8 mouse cellular contexts compared by ENCODE assay signal in the genomic region with DNA sequence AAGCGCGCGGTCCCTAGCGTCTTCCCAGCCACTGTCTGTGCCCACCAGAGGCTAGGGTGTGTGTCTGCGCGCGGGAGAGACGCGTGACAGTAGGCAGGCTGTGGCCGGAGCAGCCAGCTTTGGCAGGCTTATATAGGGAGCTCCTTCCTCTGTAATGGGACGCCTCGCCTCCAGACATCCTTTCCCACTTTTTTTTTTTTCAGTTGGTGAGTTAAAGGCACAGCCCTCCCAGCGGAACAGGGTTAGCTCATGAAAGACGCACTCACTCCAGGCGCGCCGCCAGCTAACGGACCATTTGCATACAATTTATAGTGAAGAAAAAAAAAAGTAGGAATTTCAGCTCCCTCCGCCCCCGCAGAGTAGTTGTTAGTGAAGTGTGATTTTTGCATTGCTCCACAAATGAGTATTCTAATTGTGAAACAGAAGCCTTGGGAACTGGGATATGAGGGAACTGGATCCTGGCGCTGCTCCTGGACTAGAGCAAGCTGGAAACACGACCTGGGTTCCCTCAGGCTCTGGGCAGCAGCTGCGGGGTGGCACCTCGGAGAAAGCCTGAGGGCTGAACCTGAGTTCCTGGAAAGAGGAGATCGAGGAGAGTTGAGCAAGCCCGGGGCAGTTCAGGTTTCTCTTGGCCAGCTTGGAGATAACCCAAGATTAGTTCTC. TPM values are rescaled to one million over a fixed set of nuclear protein-coding genes. Genes with fewer than 3 reads are reported as not detected.
DNase-seq lines count a peak whose midpoint lies in the region; ATAC-seq lines count a peak whose summit lies in the region.

A gene (minus strand): TSS at position 185 of the 663 bp plus-strand sequence.

- no peaks in the 10 kb centered on the region for H3K9me3 ChIP-seq in embryonic facial prominence, embryonic 12.5 days
- H3K9me3 ChIP-seq in midbrain, embryonic 11.5 days (ENCODE audit: control insufficient read depth, low read length): no peaks in the 10 kb centered on the region
- no peaks in the 10 kb centered on the region for H3K9me3 ChIP-seq in stomach, embryonic 16.5 days (replicated peaks; ENCODE audit: control insufficient read depth, low read length)

- H3K27me3 ChIP-seq in embryonic facial prominence, embryonic 12.5 days: 0 out of 2 replicates have a peak, but pooled peaks cover 9% of the 10 kb centered on the region
- H3K27me3 ChIP-seq in midbrain, embryonic 11.5 days (ENCODE audit: control insufficient read depth, insufficient read depth, low read length): peaks cover 16% of the 10 kb centered on the region
- H3K27me3 ChIP-seq in stomach, embryonic 16.5 days (ENCODE audit: control insufficient read depth, insufficient read depth, low read length): no peaks in the 10 kb centered on the region

- peak; percentile 88 for ATAC-seq in embryonic facial prominence, embryonic 12.5 days (ENCODE audit: insufficient number of reproducible peaks, insufficient read depth, low FRiP score, low TSS enrichment)
- ATAC-seq in granulocyte monocyte progenitor cell, adult 5-6 weeks (replicated peaks; ENCODE audit: poor library complexity, severe bottlenecking): peak; percentile 46; the same call in 1 of the 2 replicates
- ATAC-seq in midbrain, embryonic 11.5 days (ENCODE audit: low FRiP score): peak; percentile 68; the same call in 1 of the 2 replicates
- peak; percentile 82 for ATAC-seq in stomach, embryonic 16.5 days (ENCODE audit: insufficient read depth, low FRiP score)
- ATAC-seq in CD4-positive, CD25-positive, alpha-beta regulatory T cell, adult 4 months: no peak

- H3K4me3 ChIP-seq in embryonic facial prominence, embryonic 12.5 days: peak within 1 kb of the TSS; percentile 44
- H3K4me3 ChIP-seq in midbrain, embryonic 11.5 days (ENCODE audit: low read depth, low read length): peak within 1 kb of the TSS; percentile 14; the same call in 1 of the 2 replicates
- H3K4me3 ChIP-seq in stomach, embryonic 16.5 days (replicated peaks; ENCODE audit: low read length): peak within 1 kb of the TSS; percentile 46

- peak within 1 kb of the TSS; percentile 31; the same call in 1 of the 2 replicates for H3K9ac ChIP-seq in embryonic facial prominence, embryonic 12.5 days
- no peak within 1 kb of the TSS for H3K9ac ChIP-seq in midbrain, embryonic 11.5 days (ENCODE audit: low read length)
- H3K9ac ChIP-seq in stomach, embryonic 16.5 days (ENCODE audit: low read length): peak within 1 kb of the TSS; percentile 65

- peak within 1 kb of the TSS; percentile 37; the same call in 1 of the 2 replicates for H3K27ac ChIP-seq in embryonic facial prominence, embryonic 12.5 days
- H3K27ac ChIP-seq in midbrain, embryonic 11.5 days (ENCODE audit: low read depth, low read length): no peak within 1 kb of the TSS
- H3K27ac ChIP-seq in stomach, embryonic 16.5 days (ENCODE audit: low read length): no peak within 1 kb of the TSS

- H3K4me1 ChIP-seq in embryonic facial prominence, embryonic 12.5 days: peaks cover 30% of the 10 kb centered on the region
- no peaks in the 10 kb centered on the region; the same call in 1 of the 2 replicates for H3K4me1 ChIP-seq in midbrain, embryonic 11.5 days (ENCODE audit: control insufficient read depth, insufficient read depth, low read length)
- H3K4me1 ChIP-seq in stomach, embryonic 16.5 days (ENCODE audit: control insufficient read depth, insufficient read depth, low read length): peaks cover 8% of the 10 kb centered on the region; the same call in 1 of the 2 replicates

- no peaks in the 10 kb centered on the region for H3K36me3 ChIP-seq in embryonic facial prominence, embryonic 12.5 days
- H3K36me3 ChIP-seq in midbrain, embryonic 11.5 days (ENCODE audit: control insufficient read depth, insufficient read depth, low read length): no peaks in the 10 kb centered on the region
- H3K36me3 ChIP-seq in stomach, embryonic 16.5 days (ENCODE audit: control insufficient read depth, insufficient read depth, low read length): no peaks in the 10 kb centered on the region

- intact Hi-C loops in left cerebral cortex, postnatal 10 days (cut with DNase I): loop anchor here (5.0 kb wide), 1 partner anchor 100 kb away; no protein-coding TSS in a partner anchor

- under 1% methylated on average over 26 of the region's 26 CpGs for WGBS in embryonic facial prominence, embryonic 12.5 days
- WGBS in midbrain, embryonic 11.5 days: under 1% methylated on average over 26 of the region's 26 CpGs
- WGBS in stomach, embryonic 16.5 days: under 1% methylated on average over 26 of the region's 26 CpGs

- DNase-seq in adrenal gland, adult 2 months: peak; percentile 49
- peak; percentile 7 for DNase-seq in kidney, adult 11 months
- peak; percentile 79 to 87 for DNase-seq in left cerebral cortex, postnatal 10 days (ENCODE audit: extremely low spot score in 1 of 2, low spot score in 2 of 2)
- DNase-seq in midbrain, embryonic 11.5 days (ENCODE audit: low spot score, missing footprints): peak; percentile 88

- H3K4me2 ChIP-seq in embryonic facial prominence, embryonic 12.5 days (replicated peaks): peak within 1 kb of the TSS; percentile 69
- peak within 1 kb of the TSS; percentile 55 for H3K4me2 ChIP-seq in midbrain, embryonic 11.5 days
- H3K4me2 ChIP-seq in stomach, embryonic 16.5 days (ENCODE audit: low read depth, low read length): peak within 1 kb of the TSS; percentile 64

RNA-seq across cellular contexts. Expression of the gene that starts here (rescaled TPM):
- total RNA-seq in adrenal gland, adult 2 months (2021): 1 to 10 TPM; 4.7 to 4.9 TPM
- 2.6 and 4.2 TPM in 2 replicates for polyA plus RNA-seq in adrenal gland, adult 2 months (2012; rRNA removed)
- polyA plus RNA-seq in embryonic facial prominence, embryonic 12.5 days (2016; fragmentation: Nextera tagmentation; extraction: Ambion mirVana): 47.1 and 53.7 TPM in 2 replicates
- not detected in 2 replicates for total RNA-seq in granulocyte monocyte progenitor cell, adult 5-6 weeks (2014; fragmentation: Nextera tagmentation)
- 0.17 TPM in 1 of 2 replicates, not detected in the other for total RNA-seq in granulocyte monocyte progenitor cell, adult 5-6 weeks (2017)
- total RNA-seq in left cerebral cortex, postnatal 10 days (2021): 10 to 100 TPM; 22.9 to 29.1 TPM
- 4.0 and 4.4 TPM in 2 replicates for polyA plus RNA-seq in midbrain, embryonic 11.5 days (2014; fragmentation: Nextera tagmentation; extraction: Ambion mirVana)
- 25.2 and 31.3 TPM in 2 replicates for polyA plus RNA-seq in stomach, embryonic 16.5 days (2015; fragmentation: Nextera tagmentation; extraction: Ambion mirVana)
- under 1 TPM; 0.11 to 0.16 TPM for polyA plus RNA-seq in CD4-positive, CD25-positive, alpha-beta regulatory T cell, adult 4 months (2017; shearing (Covaris generic))

Comparison
In these comparisons a context has a peak if more than half of its experiments do, and no peak if none do; other contexts are left out.
1. RNA of the gene that starts here (total RNA-seq): 22.9 to 29.1 TPM in left cerebral cortex, postnatal 10 days and 4.7 to 4.9 TPM in adrenal gland, adult 2 months; 0.17 TPM in granulocyte monocyte progenitor cell, adult 5-6 weeks; every median in the first group is over 4 times any median in the second.
2. RNA of the gene that starts here (total RNA-seq): 22.9 to 29.1 TPM in left cerebral cortex, postnatal 10 days; 4.7 to 4.9 TPM in adrenal gland, adult 2 months; every median in the first group is over 4 times any median in the second.
3. Peak in ATAC-seq in granulocyte monocyte progenitor cell, adult 5-6 weeks; RNA of the gene not detected or under 1 TPM.
4. DNase-seq: peak in every context shown above with its lines; median percentile 88 in midbrain, embryonic 11.5 days; 83 in left cerebral cortex, postnatal 10 days; 49 in adrenal gland, adult 2 months; 7 in kidney, adult 11 months.
5. Peak in every context shown above with its lines, with median percentiles within 50 percentile points of each other: H3K4me2 ChIP-seq and H3K4me3 ChIP-seq.